Mouse (Mus musculus): Measurements from ENCODE around the gene Chrnb1.

DNA sequence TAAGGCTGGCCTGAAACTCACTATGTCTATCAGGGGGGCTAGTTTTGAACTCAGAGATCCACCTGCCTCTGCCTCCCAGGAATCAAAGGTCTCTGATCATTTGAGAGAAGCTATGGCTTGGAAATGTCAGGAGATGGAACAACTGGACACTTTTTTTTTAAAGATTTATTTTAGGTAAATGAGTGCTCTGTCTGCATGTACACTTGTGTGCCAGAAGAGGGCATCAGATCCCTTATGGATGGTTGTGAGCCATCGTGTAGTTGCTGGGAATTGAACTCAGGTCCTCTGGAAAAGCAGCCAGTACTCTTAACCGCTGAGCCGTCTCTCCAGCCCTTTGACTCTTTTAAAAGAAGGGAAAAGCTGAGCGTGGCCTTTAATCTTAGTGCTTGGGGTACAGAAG is 10.6 kb upstream of the Chrnb1 start:
- TF ChIP-seq POLR2A (IDR thresholded peaks at IDR 0.05; ENCODE audit: insufficient read depth, low read depth, low read length): no peak
- no peak for TF ChIP-seq CTCF (IDR thresholded peaks at IDR 0.05; ENCODE audit: insufficient read depth, low read depth, low read length)

All from olfactory bulb, adult 2 months (tissue).